Mouse (Mus musculus) forebrain, embryonic 16.5 days (tissue): Measurements from ENCODE around the gene Trpv5. TPM values are rescaled to one million over a fixed set of nuclear protein-coding genes. Genes with fewer than 3 reads are reported as not detected.

ENCODE experiments used
- ATAC-seq: fragments of 200-750 bp; cut with Nextera tagmentation; 2 replicates; pipeline ENCODE4 v1.8.0; 2017; ENCODE audit warnings: mild to moderate bottlenecking, moderate library complexity
- H3K27ac ChIP-seq: fragments of 300-500 bp; sonication (generic); 2 replicates; pipeline ENCODE4 v1.5.1; 2014; ENCODE audit warnings: low read length, control low read depth
- H3K27me3 ChIP-seq: fragments of 300-500 bp; sonication (generic); replicated peaks from 2 replicates; pipeline ENCODE4 v1.6.1; 2014; ENCODE audit warnings: low read length; ENCODE audit not compliant: control insufficient read depth, insufficient read depth
- H3K36me3 ChIP-seq: fragments of 300-500 bp; sonication (generic); 2 replicates; pipeline ENCODE4 v1.6.1; 2014; ENCODE audit not compliant: control insufficient read depth, insufficient read depth
- H3K4me1 ChIP-seq: fragments of 300-500 bp; sonication (generic); replicated peaks from 2 replicates; pipeline ENCODE4 v1.6.1; 2014; ENCODE audit warnings: low read length; ENCODE audit not compliant: control insufficient read depth, insufficient read depth
- H3K4me2 ChIP-seq: fragments of 300-500 bp; sonication (generic); 2 replicates; pipeline ENCODE4 v1.6.1; 2014; ENCODE audit warnings: mild to moderate bottlenecking, low read length, control low read depth
- H3K4me3 ChIP-seq: fragments of 300-500 bp; sonication (generic); replicated peaks from 2 replicates; pipeline ENCODE4 v1.5.1; 2014; ENCODE audit warnings: mild to moderate bottlenecking, low read length, control low read depth
- H3K9ac ChIP-seq: fragments of 300-500 bp; sonication (generic); replicated peaks from 2 replicates; pipeline ENCODE4 v1.6.1; 2014; ENCODE audit warnings: low read depth, low read length, control low read depth
- H3K9me3 ChIP-seq: fragments of 300-500 bp; sonication (generic); 2 replicates; pipeline ENCODE4 v1.6.1; 2016; ENCODE audit warnings: low read length; ENCODE audit not compliant: control insufficient read depth
- WGBS: fragments of 180-500 bp; shearing (Covaris S2); extraction: QIAGEN DNeasy Blood & Tissue Kit; methylation state at CpG from one replicate; pipeline ENCODE4 v1.1.7; 2014; 5-methylcytosine and 5-hydroxymethylcytosine counted together
- polyA plus RNA-seq: library from polyadenylated mRNA; unstranded; fragments of >200 nt; fragmentation: Nextera tagmentation; extraction: Ambion mirVana; gene quantifications from 2 replicates; pipeline ENCODE4 v1.2.1, GENCODE M21; 2015

The Trpv5 gene
- polyA plus RNA-seq, 1 experiment from 2014 or later = not detected

- Histone ChIP-seq H3K9me3 (no peaks in the 10 kb centered on the region), H3K4me1 (no peaks in the 10 kb centered on the region)
These were observed 34.3 kb downstream of the Trpv5 start for GRCm38 (mm10) chr6:41646220-41646619.

GRCm38 (mm10) chr6:41643227-41643626 is 37.3 kb downstream of the Trpv5 start:
- Histone ChIP-seq H3K4me2 (no peak overlapping the region), H3K27ac (no peak overlapping the region), H3K4me3 (no peak overlapping the region), H3K36me3 (no peaks in the 10 kb centered on the region), H3K4me1 (no peaks in the 10 kb centered on the region), H3K27me3 (no peaks in the 10 kb centered on the region), H3K9ac (no peak overlapping the region), H3K9me3 (no peaks in the 10 kb centered on the region)
- 89% methylated on average over 3 of the region's 3 CpGs for WGBS
- no peak for ATAC-seq

More at GRCm38 (mm10) chr6:41646220-41646619, 34.3 kb downstream of the Trpv5 start:
- no peak overlapping the region for H3K4me2 ChIP-seq
- ATAC-seq = no peak
- whole genome bisulfite sequencing = 83% methylated on average over 3 of the region's 3 CpGs
- H3K27ac ChIP-seq = no peak overlapping the region
- H3K36me3 ChIP-seq = no peaks in the 10 kb centered on the region
- no peak overlapping the region for H3K9ac ChIP-seq
- no peaks in the 10 kb centered on the region for H3K27me3 ChIP-seq
- H3K4me3 ChIP-seq = no peak overlapping the region

GRCm38 (mm10) chr6:41642765-41643164 is 37.8 kb downstream of the Trpv5 start:
- ATAC-seq = no peak
- 91% methylated on average over 4 of the region's 4 CpGs for WGBS
- Histone ChIP-seq H3K4me3 (no peak overlapping the region), H3K9ac (no peak overlapping the region), H3K27me3 (no peaks in the 10 kb centered on the region), H3K36me3 (no peaks in the 10 kb centered on the region), H3K9me3 (no peaks in the 10 kb centered on the region), H3K27ac (no peak overlapping the region), H3K4me1 (no peaks in the 10 kb centered on the region), H3K4me2 (no peak overlapping the region)

- Histone ChIP-seq H3K36me3 (no peaks in the 10 kb centered on the region), H3K4me2 (no peak overlapping the region), H3K4me1 (0 out of 2 replicates have a peak, but pooled peaks cover 2% of the 10 kb centered on the region), H3K27ac (no peak overlapping the region), H3K9me3 (no peaks in the 10 kb centered on the region), H3K9ac (no peak overlapping the region), H3K4me3 (no peak overlapping the region), H3K27me3 (no peaks in the 10 kb centered on the region)
- no peak for ATAC-seq
- 86% methylated on average over 6 of the region's 6 CpGs for WGBS
These were observed 39.2 kb downstream of the Trpv5 start for GRCm38 (mm10) chr6:41641173-41641866.

GRCm38 (mm10) chr6:41640449-41640848 is 40.1 kb downstream of the Trpv5 start:
- ATAC-seq = no peak
- no peak overlapping the region for H3K4me3 ChIP-seq
- 0 out of 2 replicates have a peak, but pooled peaks cover 2% of the 10 kb centered on the region for H3K4me1 ChIP-seq
- H3K36me3 ChIP-seq = no peaks in the 10 kb centered on the region
- no peak overlapping the region for H3K27ac ChIP-seq
- WGBS = 60% methylated on average over 3 of the region's 3 CpGs
- no peak overlapping the region for H3K4me2 ChIP-seq
- H3K9ac ChIP-seq = no peak overlapping the region
- H3K27me3 ChIP-seq = no peaks in the 10 kb centered on the region
- H3K9me3 ChIP-seq = no peaks in the 10 kb centered on the region

GRCm38 (mm10) chr6:41637927-41638506 is 42.6 kb downstream of the Trpv5 start:
- no peak for ATAC-seq
- H3K27me3 ChIP-seq = no peaks in the 10 kb centered on the region
- no peaks in the 10 kb centered on the region for H3K9me3 ChIP-seq
- H3K27ac ChIP-seq = no peak overlapping the region
- H3K9ac ChIP-seq = no peak overlapping the region
- no peak overlapping the region for H3K4me3 ChIP-seq
- H3K36me3 ChIP-seq = no peaks in the 10 kb centered on the region
- H3K4me1 ChIP-seq = 0 out of 2 replicates have a peak, but pooled peaks cover 2% of the 10 kb centered on the region
- WGBS = 85% methylated on average over 6 of the region's 6 CpGs
- no peak overlapping the region for H3K4me2 ChIP-seq

GRCm38 (mm10) chr6:41637393-41637792 is 43.2 kb downstream of the Trpv5 start:
- no peak overlapping the region for H3K9ac ChIP-seq
- H3K27ac ChIP-seq = no peak overlapping the region
- no peaks in the 10 kb centered on the region for H3K9me3 ChIP-seq
- ATAC-seq = no peak
- 21% methylated on average over 1 of the region's 1 CpGs for WGBS
- H3K36me3 ChIP-seq = no peaks in the 10 kb centered on the region
- H3K27me3 ChIP-seq = no peaks in the 10 kb centered on the region
- H3K4me2 ChIP-seq = no peak overlapping the region
- no peak overlapping the region for H3K4me3 ChIP-seq
- H3K4me1 ChIP-seq = 0 out of 2 replicates have a peak, but pooled peaks cover 2% of the 10 kb centered on the region

GRCm38 (mm10) chr6:41636178-41636577 is 44.4 kb downstream of the Trpv5 start, which contains the start of gene Trpv6:
TSS of gene Trpv6 (minus strand) at chr6:41636405.
- Histone ChIP-seq H3K4me2 (no peak within 1 kb of the TSS), H3K4me1 (0 out of 2 replicates have a peak, but pooled peaks cover 2% of the 10 kb centered on the region), H3K4me3 (no peak within 1 kb of the TSS), H3K27ac (no peak within 1 kb of the TSS), H3K36me3 (no peaks in the 10 kb centered on the region), H3K9ac (no peak within 1 kb of the TSS), H3K27me3 (no peaks in the 10 kb centered on the region), H3K9me3 (no peaks in the 10 kb centered on the region)
- 14% methylated on average over 5 of the region's 5 CpGs for WGBS
- ATAC-seq = no peak

GRCm38 (mm10) chr6:41635211-41635610 is 45.4 kb downstream of the Trpv5 start:
- Histone ChIP-seq H3K9me3 (no peaks in the 10 kb centered on the region), H3K4me3 (no peak overlapping the region), H3K36me3 (no peaks in the 10 kb centered on the region), H3K9ac (no peak overlapping the region), H3K27me3 (no peaks in the 10 kb centered on the region), H3K4me2 (no peak overlapping the region), H3K4me1 (0 out of 2 replicates have a peak, but pooled peaks cover 2% of the 10 kb centered on the region), H3K27ac (no peak overlapping the region)
- 27% methylated on average over 1 of the region's 1 CpGs for WGBS
- no peak for ATAC-seq
